Mouse (Mus musculus) MEL (cell line): Measurements from ENCODE around the gene Oxct1. TPM values are rescaled to one million over a fixed set of nuclear protein-coding genes. Genes with fewer than 3 reads are reported as not detected.

Experiments used
- DNase-seq: peaks from one replicate; pipeline ENCODE4 v3.0.0; 2011; ENCODE audit warnings: low read depth, low spot score
- H3K27ac ChIP-seq: 2 replicates; pipeline ENCODE4 v1.5.1; 2012; ENCODE audit warnings: low read depth, mild to moderate bottlenecking, control low read depth, low read length, moderate library complexity; ENCODE audit not compliant: control insufficient read depth
- H3K27me3 ChIP-seq, 2 experiments: fragments of 150-350 bp in 1 of 2; sonication (generic) in 1 of 2; 2 replicates each; pipeline ENCODE4 v1.6.1; 2012; ENCODE audit warnings: low read length in 2 of 2, mild to moderate bottlenecking in 2 of 2, improper control_type of control experiment in 1 of 2, moderate library complexity in 1 of 2; ENCODE audit not compliant: insufficient read depth in 2 of 2, control insufficient read depth in 1 of 2
- H3K36me3 ChIP-seq, 2 experiments: 2 replicates each; pipeline ENCODE4 v1.6.1; 2012 to 2014; ENCODE audit warnings: low read length in 2 of 2, improper control_type of control experiment in 1 of 2, inconsistent platforms in 1 of 2, mild to moderate bottlenecking in 1 of 2; ENCODE audit not compliant: insufficient read depth in 2 of 2, control insufficient read depth in 1 of 2
- H3K4me1 ChIP-seq, 2 experiments: fragments of 150-350 bp in 1 of 2; sonication (generic) in 1 of 2; 2 replicates each; pipeline ENCODE4 v1.6.1; 2012; ENCODE audit warnings: low read length in 2 of 2, improper control_type of control experiment in 1 of 2, mild to moderate bottlenecking in 1 of 2; ENCODE audit not compliant: insufficient read depth in 2 of 2, control insufficient read depth in 1 of 2
- H3K4me3 ChIP-seq, 2 experiments: fragments of 150-350 bp in 1 of 2; sonication (generic) in 1 of 2; 2 replicates each; pipeline ENCODE4 v1.5.1; 2012; ENCODE audit warnings: low read depth in 2 of 2, low read length in 2 of 2, mild to moderate bottlenecking in 2 of 2, moderate library complexity in 2 of 2, control low read depth in 1 of 2, improper control_type of control experiment in 1 of 2; ENCODE audit not compliant: control insufficient read depth in 1 of 2, insufficient read depth in 1 of 2
- H3K79me2 ChIP-seq: 2 replicates; pipeline ENCODE4 v1.6.1; 2012; ENCODE audit warnings: mild to moderate bottlenecking, low read length, moderate library complexity; ENCODE audit not compliant: control insufficient read depth, poor library complexity, insufficient read depth
- H3K9ac ChIP-seq: 2 replicates; pipeline ENCODE4 v1.6.1; 2012; ENCODE audit warnings: low read depth, mild to moderate bottlenecking, control low read depth, low read length, moderate library complexity; ENCODE audit not compliant: control insufficient read depth, poor library complexity, severe bottlenecking
- H3K9me3 ChIP-seq: fragments of 150-350 bp; sonication (generic); replicated peaks from 2 replicates; pipeline ENCODE4 v1.6.1; 2012; ENCODE audit warnings: mild to moderate bottlenecking, low read length, improper control_type of control experiment, moderate library complexity; ENCODE audit not compliant: insufficient read depth
- BHLHE40 ChIP-seq: IDR thresholded peaks from 2 replicates; pipeline ENCODE4 v1.6.1; 2012; ENCODE audit warnings: low read depth, mild to moderate bottlenecking, inconsistent platforms, low read length, improper control_type of control experiment, borderline replicate concordance
- CTCF ChIP-seq, 3 experiments: IDR thresholded peaks in 2 of 3; conservative IDR thresholded peaks in 1 of 3; 2 replicates each; pipeline ENCODE4 v1.5.1; 2011 to 2012; ENCODE audit warnings: low read length in 3 of 3, low read depth in 2 of 3, mild to moderate bottlenecking in 2 of 3, improper control_type of control experiment in 1 of 3, inconsistent platforms in 1 of 3, mixed read lengths in 1 of 3, moderate library complexity in 1 of 3; ENCODE audit not compliant: control insufficient read depth in 1 of 3, insufficient read depth in 1 of 3, poor library complexity in 1 of 3, severe bottlenecking in 1 of 3
- E2F4 ChIP-seq: IDR thresholded peaks from 2 replicates; pipeline ENCODE4 v1.6.1; 2011; ENCODE audit warnings: low read depth, low read length, improper control_type of control experiment, borderline replicate concordance
- EP300 ChIP-seq, 2 experiments: IDR thresholded peaks; 2 replicates each; pipeline ENCODE4 v1.6.1; 2011; ENCODE audit warnings: improper control_type of control experiment in 2 of 2, low read length in 2 of 2, low read depth in 1 of 2, mild to moderate bottlenecking in 1 of 2
- ETS1 ChIP-seq: IDR thresholded peaks from 2 replicates; pipeline ENCODE4 v1.6.1; 2012; ENCODE audit warnings: low read depth, mild to moderate bottlenecking, inconsistent platforms, low read length, improper control_type of control experiment, moderate library complexity
- GATA1 ChIP-seq: IDR thresholded peaks from 2 replicates; pipeline ENCODE4 v1.6.1; 2011; ENCODE audit warnings: low read depth, low read length, improper control_type of control experiment
- HCFC1 ChIP-seq: IDR thresholded peaks from 2 replicates; pipeline ENCODE4 v1.6.1; 2012; ENCODE audit warnings: low read depth, mild to moderate bottlenecking, inconsistent platforms, low read length, improper control_type of control experiment, moderate library complexity
- JUND ChIP-seq: IDR thresholded peaks from 2 replicates; pipeline ENCODE4 v1.6.1; 2011; ENCODE audit warnings: low read depth, mild to moderate bottlenecking, improper control_type of control experiment, low read length
- KAT2A ChIP-seq: conservative IDR thresholded peaks from 2 replicates; pipeline ENCODE4 v1.6.1; 2012; ENCODE audit warnings: low read depth, low read length, improper control_type of control experiment, inconsistent platforms
- MAFK ChIP-seq: IDR thresholded peaks from 2 replicates; pipeline ENCODE4 v1.6.1; 2011; ENCODE audit warnings: low read depth, mild to moderate bottlenecking, low read length, improper control_type of control experiment, borderline replicate concordance
- MAX ChIP-seq: IDR thresholded peaks from 2 replicates; pipeline ENCODE4 v1.6.1; 2011; ENCODE audit warnings: low read length, improper control_type of control experiment
- MAZ ChIP-seq: IDR thresholded peaks from 2 replicates; pipeline ENCODE4 v1.6.1; 2012; ENCODE audit warnings: low read depth, mild to moderate bottlenecking, inconsistent platforms, low read length, improper control_type of control experiment
- MYB ChIP-seq: IDR thresholded peaks from 2 replicates; pipeline ENCODE4 v1.6.1; 2011; ENCODE audit warnings: mild to moderate bottlenecking, low read depth, low read length, improper control_type of control experiment
- MYC ChIP-seq: IDR thresholded peaks from 2 replicates; pipeline ENCODE4 v1.6.1; 2011; ENCODE audit warnings: low read depth, mild to moderate bottlenecking, low read length, improper control_type of control experiment, moderate library complexity
- NELFE ChIP-seq: IDR thresholded peaks from 2 replicates; pipeline ENCODE4 v1.6.1; 2011; ENCODE audit warnings: low read depth, low read length, improper control_type of control experiment
- NRF1 ChIP-seq: IDR thresholded peaks from 2 replicates; pipeline ENCODE4 v1.6.1; 2014; ENCODE audit warnings: low read depth, mild to moderate bottlenecking, inconsistent platforms, low read length, improper control_type of control experiment, moderate library complexity; ENCODE audit not compliant: poor library complexity, insufficient read depth, severe bottlenecking
- POLR2A ChIP-seq, 2 experiments: IDR thresholded peaks; 2 replicates each; pipeline ENCODE4 v1.6.1; 2011 to 2012; ENCODE audit warnings: low read length in 2 of 2, mild to moderate bottlenecking in 2 of 2, control low read depth in 1 of 2, improper control_type of control experiment in 1 of 2, low read depth in 1 of 2, moderate library complexity in 1 of 2; ENCODE audit not compliant: control insufficient read depth in 1 of 2, insufficient read depth in 1 of 2, poor library complexity in 1 of 2
- POLR2AphosphoS5 ChIP-seq: IDR thresholded peaks from 2 replicates; pipeline ENCODE4 v1.6.1; 2012; ENCODE audit warnings: low read depth, borderline replicate concordance, mild to moderate bottlenecking, inconsistent platforms, low read length, moderate library complexity, mixed read lengths
- RAD21 ChIP-seq: IDR thresholded peaks from 2 replicates; pipeline ENCODE4 v1.6.1; 2011; ENCODE audit warnings: mild to moderate bottlenecking, low read depth, low read length, improper control_type of control experiment
- SIN3A ChIP-seq: IDR thresholded peaks from 2 replicates; pipeline ENCODE4 v1.6.1; 2012; ENCODE audit warnings: low read length, improper control_type of control experiment, inconsistent platforms
- SMC3 ChIP-seq: IDR thresholded peaks from 2 replicates; pipeline ENCODE4 v1.6.1; 2011; ENCODE audit warnings: low read depth, low read length, improper control_type of control experiment
- TBP ChIP-seq: IDR thresholded peaks from 2 replicates; pipeline ENCODE4 v1.8.0; 2011; ENCODE audit warnings: low read depth, low read length, improper control_type of control experiment
- TCF12 ChIP-seq: IDR thresholded peaks from 2 replicates; pipeline ENCODE4 v1.6.1; 2014; ENCODE audit warnings: low read depth, mild to moderate bottlenecking, inconsistent platforms, low read length, improper control_type of control experiment, moderate library complexity
- UBTF ChIP-seq: IDR thresholded peaks from 2 replicates; pipeline ENCODE4 v1.6.1; 2012; ENCODE audit warnings: low read depth, mild to moderate bottlenecking, inconsistent platforms, low read length, improper control_type of control experiment, moderate library complexity, borderline replicate concordance; ENCODE audit not compliant: insufficient read depth
- USF2 ChIP-seq, 2 experiments: IDR thresholded peaks; 2 replicates each; pipeline ENCODE4 v1.6.1; 2011 to 2012; ENCODE audit warnings: improper control_type of control experiment in 2 of 2, low read length in 2 of 2, borderline replicate concordance in 1 of 2, inconsistent platforms in 1 of 2, low read depth in 1 of 2, mild to moderate bottlenecking in 1 of 2; ENCODE audit not compliant: insufficient read depth in 1 of 2
- ZKSCAN1 ChIP-seq: IDR thresholded peaks from 2 replicates; pipeline ENCODE4 v1.6.1; 2012; ENCODE audit warnings: low read depth, mild to moderate bottlenecking, inconsistent platforms, low read length, improper control_type of control experiment, moderate library complexity
- ZMIZ1 ChIP-seq: IDR thresholded peaks from 2 replicates; pipeline ENCODE4 v1.6.1; 2012; ENCODE audit warnings: low read depth, mild to moderate bottlenecking, inconsistent platforms, low read length, improper control_type of control experiment, moderate library complexity
- polyA plus RNA-seq, 2 experiments: library from polyadenylated mRNA; stranded (reverse) in 1 of 2; unstranded in 1 of 2; fragments of >175 nt in 1 of 2; fragments of >200 nt in 1 of 2; gene quantifications; 2 replicates each; pipeline versions ENCODE4 v1.2.1 to v1.2.4; 2012; ENCODE audit warnings: low replicate concordance in 2 of 2, low read depth in 1 of 2; ENCODE audit not compliant: insufficient read length in 2 of 2, insufficient read depth in 1 of 2, missing spikeins in 1 of 2
- total RNA-seq: library from RNA; depleted of rRNA; stranded (reverse); fragments of 300-350 nt; gene quantifications from 2 replicates; pipeline ENCODE4 v1.2.3, GENCODE M21; 2012; rRNA removed

Gene Oxct1
- 112 and 140 TPM in 2 replicates for total RNA-seq
- 100 to 1,000 TPM in 1 of 2 experiments, not detected in 1; 168 TPM for polyA plus RNA-seq

- H3K27ac ChIP-seq = peak within 1 kb of the TSS; percentile 94
- peak; percentile 94 for DNase-seq
- no peaks in the 10 kb centered on the region for H3K27me3 ChIP-seq
- no peaks in the 10 kb centered on the region for H3K9me3 ChIP-seq
- H3K9ac ChIP-seq = peak within 1 kb of the TSS; percentile 97
- H3K4me1 ChIP-seq = peaks cover 0 to 13% of the 10 kb centered on the region in 2 experiments; a peak in 2 of 4 replicates
- H3K36me3 ChIP-seq = peaks cover 0 to 4% of the 10 kb centered on the region in 2 experiments; a peak in 1 of 4 replicates
- TF ChIP-seq GATA1 (no peak), POLR2AphosphoS5 (no peak), MAX (peak; percentile 5; the same call in 1 of the 2 replicates), ZMIZ1 (0 out of 2 replicates have a peak, but pooled peaks have one; percentile 13), TBP (peak; percentile 71), UBTF (0 out of 2 replicates have a peak, but pooled peaks have one; percentile 13), KAT2A (no peak; the same call in 1 of the 2 replicates), SMC3 (peak; percentile 24), MYB (no peak), RAD21 (peak; percentile 7), CTCF (IDR thresholded peaks at IDR 0.05 in 2 of 3, conservative IDR thresholded peaks at IDR 0.05 in 1 of 3; ENCODE audit: control insufficient read depth in 1 of 3, insufficient read depth in 1 of 3, low read depth in 2 of 3, low read length in 3 of 3, poor library complexity in 1 of 3, severe bottlenecking in 1 of 3) (peak; percentile 47 to 67 (median 55)), USF2 (IDR thresholded peaks at IDR 0.05; ENCODE audit: borderline replicate concordance in 1 of 2, insufficient read depth in 1 of 2, low read depth in 1 of 2, low read length in 2 of 2) (no peak), NRF1 (no peak), MAFK (no peak), ZKSCAN1 (no peak), HCFC1 (peak; percentile 62), NELFE (peak; percentile 57), MYC (no peak), ETS1 (peak; percentile 61; the same call in 1 of the 2 replicates), BHLHE40 (no peak), EP300 (IDR thresholded peaks at IDR 0.05; ENCODE audit: low read depth in 1 of 2, low read length in 2 of 2) (0 out of 4 replicates have a peak, but pooled peaks of 1 of the 2 experiments have one; percentile 13), JUND (no peak), E2F4 (no peak), POLR2A (IDR thresholded peaks at IDR 0.05; ENCODE audit: control insufficient read depth in 1 of 2, insufficient read depth in 1 of 2, low read depth in 1 of 2, low read length in 2 of 2, poor library complexity in 1 of 2) (peak in 1 of 2 experiments; percentile 45; a peak in 3 of 4 replicates), MAZ (peak; percentile 68; the same call in 1 of the 2 replicates), TCF12 (0 out of 2 replicates have a peak, but pooled peaks have one; percentile 27), SIN3A (peak; percentile 51; the same call in 1 of the 2 replicates)
- TF ChIP-seq, all 39 proteins: peak for 15
- Histone ChIP-seq H3K4me3 (peak within 1 kb of the TSS; percentile 58 to 85), H3K79me2 (peaks cover 24% of the 10 kb centered on the region)
These were observed at the start of gene Oxct1 for GRCm38 (mm10) chr15:4026231-4026773. Gene Oxct1, plus strand, starts transcription at chr15:4026383.
